Mouse (Mus musculus): ENCODE measurements around the gene Dab2ip. TPM values are rescaled to one million over a fixed set of nuclear protein-coding genes. Genes with fewer than 3 reads are reported as not detected.

The Dab2ip gene
- polyA plus RNA-seq, 1 experiment from 2014 or later = 9.1 TPM

- Histone ChIP-seq H3K4me2 (ENCODE audit: low read depth, low read length) (no peak overlapping the region), H3K9ac (replicated peaks) (no peak overlapping the region), H3K9me3 (ENCODE audit: low read length) (no peaks in the 10 kb centered on the region), H3K4me3 (ENCODE audit: low read depth, low read length) (no peak overlapping the region), H3K27ac (ENCODE audit: low read depth) (no peak overlapping the region), H3K27me3 (ENCODE audit: insufficient read depth, low read length) (no peaks in the 10 kb centered on the region), H3K36me3 (replicated peaks; ENCODE audit: insufficient read depth, low read length) (no peaks in the 10 kb centered on the region), H3K4me1 (ENCODE audit: insufficient read depth) (no peaks in the 10 kb centered on the region; the same call in 1 of the 2 replicates)
- 80% methylated on average over 6 of the region's 6 CpGs for WGBS (ENCODE audit: insufficient replicate concordance)
- no peak for TF ChIP-seq CTCF (IDR thresholded peaks at IDR 0.05; ENCODE audit: low read depth)
- no peak for TF ChIP-seq EP300 (IDR thresholded peaks at IDR 0.05; ENCODE audit: low read depth)
- ATAC-seq (no peak), DNase-seq (no peak)
These were observed 144.5 kb downstream of the Dab2ip start for GRCm38 (mm10) chr2:35702608-35703007.

DNA sequence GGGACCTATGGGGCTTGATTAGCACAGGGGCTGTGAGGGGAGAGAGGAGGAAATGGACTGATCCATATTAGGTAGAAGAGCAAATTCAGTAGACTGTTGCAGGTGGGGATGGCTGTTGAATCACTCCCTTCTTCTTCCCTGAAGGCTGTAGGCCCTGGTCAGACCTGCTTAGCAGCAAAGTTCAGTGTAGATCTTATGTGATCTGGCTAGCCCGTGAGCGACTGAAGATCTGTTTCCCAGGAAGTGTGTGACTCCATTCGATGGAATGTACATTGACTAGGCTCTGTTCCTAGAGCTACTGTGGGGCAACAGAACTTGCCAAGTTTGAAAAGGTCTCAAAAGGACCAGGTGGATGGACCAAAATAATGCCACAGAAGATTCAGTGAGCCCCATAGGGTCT, 145.2 kb downstream of the Dab2ip start:
- 0 out of 2 replicates have a peak, but pooled peaks cover 2% of the 10 kb centered on the region for H3K36me3 ChIP-seq (replicated peaks; ENCODE audit: insufficient read depth, low read length)
- 85% methylated on average over 3 of the region's 3 CpGs for WGBS (ENCODE audit: insufficient replicate concordance)
- no peak overlapping the region for H3K27ac ChIP-seq (ENCODE audit: low read depth)
- no peak overlapping the region for H3K4me2 ChIP-seq (ENCODE audit: low read depth, low read length)
- H3K27me3 ChIP-seq (ENCODE audit: insufficient read depth, low read length) = no peaks in the 10 kb centered on the region
- no peaks in the 10 kb centered on the region for H3K9me3 ChIP-seq (ENCODE audit: low read length)
- no peak for ATAC-seq
- H3K4me1 ChIP-seq (ENCODE audit: insufficient read depth) = no peaks in the 10 kb centered on the region
- TF ChIP-seq CTCF (IDR thresholded peaks at IDR 0.05; ENCODE audit: low read depth) = no peak
- no peak for TF ChIP-seq EP300 (IDR thresholded peaks at IDR 0.05; ENCODE audit: low read depth)
- H3K4me3 ChIP-seq (ENCODE audit: low read depth, low read length) = no peak overlapping the region
- no peak for DNase-seq
- H3K9ac ChIP-seq (replicated peaks) = no peak overlapping the region

DNA sequence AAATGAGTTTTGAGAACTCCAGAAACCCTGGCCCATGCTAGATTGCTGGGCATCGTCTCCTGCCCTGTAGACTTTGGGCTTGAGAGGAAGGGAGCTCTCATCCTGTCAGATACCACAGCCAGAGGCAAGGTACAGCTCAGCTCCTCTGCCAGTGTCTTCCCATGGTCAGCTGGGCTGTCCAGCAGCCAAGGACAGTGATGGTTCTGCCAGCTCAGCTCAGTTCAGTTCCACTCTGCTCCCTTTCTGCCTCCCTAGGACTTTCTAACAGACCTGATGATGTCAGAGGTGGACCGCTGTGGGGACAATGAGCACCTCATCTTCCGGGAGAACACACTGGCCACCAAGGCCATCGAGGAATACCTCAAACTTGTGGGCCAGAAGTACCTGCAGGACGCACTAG, 154.5 kb downstream of the Dab2ip start:
- Histone ChIP-seq H3K4me1 (ENCODE audit: insufficient read depth) (peaks cover 2% of the 10 kb centered on the region; the same call in 1 of the 2 replicates), H3K9ac (replicated peaks) (no peak overlapping the region), H3K4me3 (ENCODE audit: low read depth, low read length) (no peak overlapping the region), H3K27ac (ENCODE audit: low read depth) (no peak overlapping the region), H3K27me3 (ENCODE audit: insufficient read depth, low read length) (no peaks in the 10 kb centered on the region), H3K36me3 (replicated peaks; ENCODE audit: insufficient read depth, low read length) (peaks cover 15% of the 10 kb centered on the region), H3K9me3 (ENCODE audit: low read length) (no peaks in the 10 kb centered on the region), H3K4me2 (ENCODE audit: low read depth, low read length) (no peak overlapping the region)
- no peak for ATAC-seq
- DNase-seq = no peak
- no peak for TF ChIP-seq EP300 (IDR thresholded peaks at IDR 0.05; ENCODE audit: low read depth)
- no peak for TF ChIP-seq CTCF (IDR thresholded peaks at IDR 0.05; ENCODE audit: low read depth)
- WGBS (ENCODE audit: insufficient replicate concordance) = 82% methylated on average over 5 of the region's 5 CpGs

DNA sequence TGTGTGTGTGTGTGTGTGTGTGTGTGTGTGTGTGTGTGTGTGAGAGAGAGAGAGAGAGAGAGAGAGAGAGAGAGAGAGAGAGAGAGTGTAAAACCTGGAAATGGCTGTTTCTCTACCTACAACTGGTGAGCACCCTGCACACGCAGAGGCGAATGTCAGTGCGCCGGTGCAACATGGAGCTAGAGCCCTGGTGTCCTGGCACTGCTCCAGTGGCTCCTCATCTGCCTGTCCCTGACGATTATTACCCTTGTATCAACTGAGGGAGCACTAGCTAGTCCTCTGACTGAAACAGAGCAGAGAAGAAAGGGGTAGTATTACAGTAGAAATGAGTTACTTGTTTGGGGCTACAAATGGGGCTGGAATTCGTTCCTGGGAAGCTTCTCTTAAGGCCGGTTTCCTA, 155.4 kb downstream of the Dab2ip start:
- Histone ChIP-seq H3K4me1 (ENCODE audit: insufficient read depth) (peaks cover 5% of the 10 kb centered on the region; the same call in 1 of the 2 replicates), H3K4me3 (ENCODE audit: low read depth, low read length) (no peak overlapping the region), H3K4me2 (ENCODE audit: low read depth, low read length) (no peak overlapping the region), H3K36me3 (replicated peaks; ENCODE audit: insufficient read depth, low read length) (peaks cover 15% of the 10 kb centered on the region), H3K27me3 (ENCODE audit: insufficient read depth, low read length) (no peaks in the 10 kb centered on the region), H3K9ac (replicated peaks) (no peak overlapping the region), H3K9me3 (ENCODE audit: low read length) (no peaks in the 10 kb centered on the region), H3K27ac (ENCODE audit: low read depth) (no peak overlapping the region)
- 69% methylated on average over 7 of the region's 7 CpGs for WGBS (ENCODE audit: insufficient replicate concordance)
- TF ChIP-seq EP300 (IDR thresholded peaks at IDR 0.05; ENCODE audit: low read depth) (no peak), CTCF (IDR thresholded peaks at IDR 0.05; ENCODE audit: low read depth) (no peak)
- ATAC-seq (no peak), DNase-seq (no peak)

- Histone ChIP-seq H3K4me1 (ENCODE audit: insufficient read depth) (peaks cover 6% of the 10 kb centered on the region; the same call in 1 of the 2 replicates), H3K9ac (replicated peaks) (no peak overlapping the region), H3K27me3 (ENCODE audit: insufficient read depth, low read length) (no peaks in the 10 kb centered on the region), H3K36me3 (replicated peaks; ENCODE audit: insufficient read depth, low read length) (peaks cover 18% of the 10 kb centered on the region), H3K4me3 (ENCODE audit: low read depth, low read length) (no peak overlapping the region), H3K27ac (ENCODE audit: low read depth) (no peak overlapping the region), H3K4me2 (ENCODE audit: low read depth, low read length) (no peak overlapping the region), H3K9me3 (ENCODE audit: low read length) (no peaks in the 10 kb centered on the region)
- no peak for DNase-seq
- no peak for TF ChIP-seq CTCF (IDR thresholded peaks at IDR 0.05; ENCODE audit: low read depth)
- no peak for TF ChIP-seq EP300 (IDR thresholded peaks at IDR 0.05; ENCODE audit: low read depth)
- ATAC-seq = no peak
- 58% methylated on average over 8 of the region's 8 CpGs for WGBS (ENCODE audit: insufficient replicate concordance)
These were observed 156.7 kb downstream of the Dab2ip start for GRCm38 (mm10) chr2:35714742-35715167.

GRCm38 (mm10) chr2:35715485-35715884, 157.4 kb downstream of the Dab2ip start:
- no peak for DNase-seq
- WGBS (ENCODE audit: insufficient replicate concordance) = 56% methylated on average over 3 of the region's 3 CpGs
- Histone ChIP-seq H3K4me3 (ENCODE audit: low read depth, low read length) (no peak overlapping the region), H3K27ac (ENCODE audit: low read depth) (no peak overlapping the region), H3K9ac (replicated peaks) (no peak overlapping the region), H3K4me1 (ENCODE audit: insufficient read depth) (peaks cover 6% of the 10 kb centered on the region; the same call in 1 of the 2 replicates), H3K4me2 (ENCODE audit: low read depth, low read length) (no peak overlapping the region), H3K36me3 (replicated peaks; ENCODE audit: insufficient read depth, low read length) (peaks cover 17% of the 10 kb centered on the region), H3K27me3 (ENCODE audit: insufficient read depth, low read length) (no peaks in the 10 kb centered on the region), H3K9me3 (ENCODE audit: low read length) (no peaks in the 10 kb centered on the region)
- no peak for ATAC-seq
- TF ChIP-seq CTCF (IDR thresholded peaks at IDR 0.05; ENCODE audit: low read depth) (no peak), EP300 (IDR thresholded peaks at IDR 0.05; ENCODE audit: low read depth) (no peak)

DNA sequence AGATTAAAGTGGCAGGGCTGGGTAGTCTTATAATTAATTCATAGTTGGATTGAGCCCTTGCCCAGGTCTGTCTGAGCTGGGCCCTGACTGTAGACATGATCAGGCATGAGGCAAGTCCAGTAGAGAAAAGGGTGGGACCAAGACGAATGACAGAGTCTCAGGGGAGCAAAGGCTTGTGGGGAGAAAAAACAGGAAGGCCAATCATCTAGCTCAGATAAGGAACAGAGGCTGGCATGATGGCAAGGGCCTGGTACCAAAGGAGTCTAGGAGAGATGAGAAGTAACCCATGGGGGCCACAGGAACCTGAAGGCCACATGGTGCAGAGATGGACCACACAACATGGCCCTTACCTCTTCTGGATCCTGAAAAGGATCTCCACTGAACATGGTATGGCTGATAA, 158.1 kb downstream of the Dab2ip start:
- Histone ChIP-seq H3K4me2 (ENCODE audit: low read depth, low read length) (no peak overlapping the region), H3K9me3 (ENCODE audit: low read length) (no peaks in the 10 kb centered on the region), H3K36me3 (replicated peaks; ENCODE audit: insufficient read depth, low read length) (peaks cover 15% of the 10 kb centered on the region), H3K9ac (replicated peaks) (no peak overlapping the region), H3K27ac (ENCODE audit: low read depth) (no peak overlapping the region), H3K27me3 (ENCODE audit: insufficient read depth, low read length) (no peaks in the 10 kb centered on the region), H3K4me1 (ENCODE audit: insufficient read depth) (peaks cover 6% of the 10 kb centered on the region; the same call in 1 of the 2 replicates), H3K4me3 (ENCODE audit: low read depth, low read length) (no peak overlapping the region)
- ATAC-seq = no peak
- TF ChIP-seq CTCF (IDR thresholded peaks at IDR 0.05; ENCODE audit: low read depth) = no peak
- TF ChIP-seq EP300 (IDR thresholded peaks at IDR 0.05; ENCODE audit: low read depth) = no peak
- whole genome bisulfite sequencing (ENCODE audit: insufficient replicate concordance) = 40% methylated on average over 1 of the region's 1 CpGs
- no peak for DNase-seq
